Mouse (Mus musculus) layer of hippocampus, adult 2 months (tissue): ENCODE results near the gene Tmem145. TPM values are rescaled to one million over a fixed set of nuclear protein-coding genes. Genes with fewer than 3 reads are reported as not detected.
"Not testable (repeated sequence)": the region's sequence is repeated elsewhere in the genome, so short reads cannot be mapped to it uniquely, and the experiment has no call there.

Source experiments
- DNase-seq, 2 experiments: peaks; one replicate each; pipeline ENCODE4 v3.0.0; 2022; ENCODE audit warnings: low spot score in 2 of 2
- H3K27ac ChIP-seq: fragments of 200-600 bp; 2 replicates; pipeline ENCODE4 v1.8.1; 2022
- H3K4me3 ChIP-seq: fragments of 200-600 bp; 2 replicates; pipeline ENCODE4 v1.8.1; 2022; ENCODE audit warnings: mild to moderate bottlenecking
- CTCF ChIP-seq: fragments of 200-600 bp; conservative IDR thresholded peaks from 2 replicates; pipeline ENCODE4 v1.8.1; 2022; ENCODE audit warnings: antibody characterized with exemption, mild to moderate bottlenecking, moderate library complexity
- total RNA-seq, 2 experiments: library from RNA; stranded (reverse); gene quantifications; 2 replicates each; pipeline ENCODE4 v1.2.3; 2021

The Tmem145 gene
- total RNA-seq, 2 experiments from 2014 or later = 27.4 to 27.8 TPM

DNA sequence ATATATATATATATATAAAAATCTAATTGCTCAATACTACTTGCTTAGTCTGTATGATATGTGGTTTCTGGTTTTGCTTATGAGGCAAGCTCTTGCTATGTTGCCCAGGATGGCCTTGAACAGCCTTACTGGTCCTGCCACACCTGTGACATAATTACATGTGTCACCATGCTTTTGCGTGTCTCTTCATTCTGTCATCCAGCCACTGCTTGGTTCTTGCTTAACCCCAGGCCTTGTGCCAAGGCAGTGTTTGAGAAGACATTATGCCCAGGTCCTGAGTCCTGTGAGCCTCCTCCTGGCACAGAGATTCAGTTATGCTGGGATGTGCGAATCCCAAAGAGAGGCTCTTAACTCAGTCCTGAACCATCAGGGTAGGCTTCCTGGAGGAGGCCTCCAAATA lies 17.3 kb downstream of the Tmem145 start:
- Histone ChIP-seq H3K27ac (no peak overlapping the region), H3K4me3 (no peak overlapping the region)
- TF ChIP-seq CTCF = no peak
- DNase-seq = no peak

DNA sequence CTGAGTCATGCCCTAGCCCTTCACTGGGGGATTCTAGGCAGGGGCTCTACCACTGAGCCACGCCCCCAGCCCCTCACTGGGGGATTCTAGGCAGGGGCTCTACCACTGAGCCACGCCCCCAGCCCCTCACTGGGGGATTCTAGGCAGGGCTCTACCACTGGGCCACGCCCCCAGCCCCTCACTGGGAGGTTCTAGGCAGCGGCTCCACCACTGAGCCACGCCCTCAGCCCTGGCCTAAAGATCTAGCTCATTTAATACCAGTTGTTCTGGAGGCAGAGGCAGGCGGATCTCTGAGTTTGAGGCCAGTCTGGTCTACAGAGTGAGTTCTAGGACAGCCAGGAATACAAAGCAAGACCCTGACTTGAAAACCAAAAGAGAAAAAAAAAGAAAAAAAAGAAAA lies 19.5 kb downstream of the Tmem145 start:
- not testable (repeated sequence) for DNase-seq, H3K27ac ChIP-seq, H3K4me3 ChIP-seq

DNA sequence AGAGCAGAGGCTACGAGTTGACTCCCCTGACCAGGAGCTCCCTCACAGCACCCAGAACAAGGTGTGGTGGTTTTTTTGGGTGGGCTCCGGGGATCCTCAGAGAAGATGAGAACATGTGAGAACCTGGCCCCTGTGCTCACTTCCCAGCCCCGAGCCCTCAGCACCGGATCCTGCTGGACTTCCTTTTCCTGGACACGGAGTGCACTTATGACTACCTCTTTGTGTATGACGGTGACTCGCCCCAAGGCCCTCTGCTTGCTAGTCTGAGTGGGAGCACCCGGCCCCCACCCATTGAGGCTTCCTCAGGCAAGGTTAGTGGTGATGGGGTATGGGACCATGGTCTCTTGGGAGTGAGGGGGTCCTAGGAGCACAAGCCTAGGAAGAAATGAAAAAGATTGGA lies 20.3 kb downstream of the Tmem145 start:
- no peak for TF ChIP-seq CTCF
- no peak for DNase-seq
- Histone ChIP-seq H3K27ac (no peak overlapping the region), H3K4me3 (no peak overlapping the region)

DNA sequence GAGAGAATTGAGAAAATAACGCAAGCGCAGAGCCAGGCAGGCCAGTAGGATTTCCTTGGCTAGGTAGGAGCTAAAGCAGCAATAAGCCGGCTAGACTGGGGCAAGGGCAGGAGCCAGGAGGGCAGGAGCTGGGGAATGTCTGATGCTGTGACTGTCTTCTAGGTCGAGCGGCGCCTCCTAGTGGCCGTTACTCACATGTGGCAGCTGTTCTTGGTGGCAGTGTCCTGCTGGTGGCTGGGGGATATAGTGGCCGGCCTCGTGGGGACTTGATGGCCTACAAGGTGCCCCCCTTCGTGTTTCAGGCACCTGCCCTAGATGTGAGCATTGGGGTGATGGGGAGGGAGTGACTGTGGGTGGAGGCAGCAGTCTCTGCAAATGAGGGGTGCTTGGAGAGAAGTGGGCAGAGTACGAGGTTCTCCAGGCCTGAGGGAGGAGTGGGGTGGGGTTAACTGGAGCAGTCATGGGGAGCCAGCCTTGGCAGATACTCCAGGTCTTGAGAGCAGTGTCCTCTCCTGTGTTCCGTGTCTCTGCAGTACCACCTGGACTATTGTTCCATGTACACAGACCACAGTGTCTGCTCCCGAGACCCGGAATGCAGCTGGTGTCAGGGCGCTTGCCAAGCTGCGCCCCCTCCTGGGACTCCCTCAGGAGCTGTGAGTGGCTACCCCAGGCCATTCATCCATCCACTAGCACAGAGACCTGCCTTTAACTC lies 27.8 kb downstream of the Tmem145 start:
- H3K4me3 ChIP-seq = no peak overlapping the region
- peak; percentile 45 to 60 for DNase-seq
- TF ChIP-seq CTCF = peak; percentile 83
- no peak overlapping the region for H3K27ac ChIP-seq

DNA sequence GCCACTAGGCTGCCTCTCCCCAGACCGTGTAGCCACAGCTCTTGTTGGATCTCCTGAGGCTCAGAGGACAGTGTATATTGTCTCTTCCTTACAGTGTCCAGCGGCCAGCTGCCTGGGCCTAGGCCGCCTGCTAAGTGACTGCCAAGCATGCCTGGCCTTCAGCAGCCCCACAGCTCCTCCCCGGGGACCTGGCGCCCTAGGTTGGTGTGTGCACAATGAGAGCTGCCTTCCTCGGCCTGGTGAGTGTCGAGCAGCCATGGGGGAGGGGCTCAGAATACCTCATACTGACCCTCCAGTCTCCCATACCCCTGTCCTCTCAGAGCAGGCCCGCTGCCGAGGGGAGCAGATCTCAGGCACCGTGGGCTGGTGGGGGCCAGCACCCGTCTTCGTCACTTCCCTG lies 28.6 kb downstream of the Tmem145 start:
- no peak for TF ChIP-seq CTCF
- no peak for DNase-seq
- no peak overlapping the region for H3K4me3 ChIP-seq
- H3K27ac ChIP-seq = no peak overlapping the region

DNA sequence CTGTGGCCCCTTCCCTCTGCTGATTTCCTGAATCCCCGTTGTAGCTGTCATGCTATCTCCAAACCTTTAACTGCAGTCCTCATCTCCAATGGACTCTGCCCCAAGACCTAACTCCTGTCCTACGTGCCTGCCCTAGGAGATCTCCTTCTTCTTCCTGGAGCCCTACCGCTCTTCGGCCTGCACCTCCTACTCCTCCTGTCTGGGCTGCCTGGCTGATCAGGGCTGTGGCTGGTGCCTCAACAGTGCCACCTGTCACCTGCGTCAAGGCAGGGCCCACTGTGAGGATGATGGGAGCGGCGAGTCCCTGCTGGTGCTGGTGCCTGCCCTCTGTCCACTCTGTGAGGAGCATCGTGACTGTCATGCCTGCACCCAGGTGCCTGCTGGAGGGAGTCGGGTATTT lies 33.4 kb downstream of the Tmem145 start:
- H3K4me3 ChIP-seq = no peak overlapping the region
- no peak overlapping the region for H3K27ac ChIP-seq
- no peak for TF ChIP-seq CTCF
- DNase-seq = no peak

DNA sequence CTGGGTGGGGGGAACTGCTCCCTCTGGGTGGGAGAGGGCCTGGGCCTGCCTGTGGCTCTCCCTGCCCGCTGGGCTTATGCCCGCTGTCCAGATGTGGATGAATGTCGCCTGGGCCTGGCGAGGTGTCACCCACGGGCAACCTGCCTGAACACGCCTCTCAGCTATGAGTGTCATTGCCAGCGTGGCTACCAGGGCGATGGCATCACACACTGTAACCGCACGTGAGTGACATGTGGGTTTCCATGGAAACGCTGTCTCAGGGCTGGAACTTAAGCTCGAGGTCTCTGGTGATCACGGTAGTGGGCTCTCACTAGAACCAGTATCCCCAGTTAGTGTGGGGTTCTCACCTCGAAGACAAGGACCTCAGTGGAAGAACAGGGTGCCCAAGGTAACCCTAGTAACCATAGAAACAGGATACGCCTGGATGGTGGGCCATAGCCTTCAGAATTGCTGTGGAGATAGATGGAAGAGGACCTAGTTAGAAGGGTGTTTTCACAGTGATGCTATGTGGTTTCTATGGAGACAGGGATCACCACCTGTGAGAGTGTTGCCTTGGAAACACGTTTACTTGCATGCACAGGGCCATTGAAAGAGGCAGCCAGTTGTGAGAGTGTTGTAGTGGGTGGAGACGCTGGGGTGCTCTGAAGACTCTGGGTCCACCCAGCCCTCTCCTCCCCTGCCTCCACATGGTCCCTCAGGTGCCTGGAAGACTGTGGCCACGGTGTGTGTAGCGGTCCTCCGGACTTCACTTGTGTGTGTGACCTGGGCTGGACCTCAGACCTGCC lies 35.3 kb downstream of the Tmem145 start:
- TF ChIP-seq CTCF = no peak
- H3K4me3 ChIP-seq = no peak overlapping the region
- peak in 1 of 2 experiments; percentile 64 for DNase-seq
- peak overlapping the region; percentile 48; the same call in 1 of the 2 replicates for H3K27ac ChIP-seq

DNA sequence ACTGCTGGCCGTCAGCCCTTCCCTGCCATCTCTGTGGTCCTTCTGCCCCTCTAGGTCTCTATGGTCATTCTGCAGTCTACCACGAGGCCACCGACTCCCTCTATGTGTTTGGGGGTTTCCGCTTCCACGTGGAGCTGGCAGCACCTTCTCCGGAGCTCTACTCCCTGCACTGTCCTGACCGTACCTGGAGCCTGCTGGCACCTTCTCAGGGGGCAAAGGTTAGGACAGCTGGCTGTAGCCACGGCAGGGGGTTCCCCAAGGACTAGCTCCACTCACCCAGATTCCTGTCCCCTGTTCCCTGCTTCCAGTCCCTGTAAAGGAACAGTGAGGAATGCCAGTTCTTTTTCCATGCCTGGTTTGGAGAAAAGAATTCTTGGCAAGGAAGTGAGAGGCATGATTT lies 43.0 kb downstream of the Tmem145 start:
- Histone ChIP-seq H3K4me3 (no peak overlapping the region), H3K27ac (no peak overlapping the region)
- DNase-seq = no peak
- no peak for TF ChIP-seq CTCF

DNA sequence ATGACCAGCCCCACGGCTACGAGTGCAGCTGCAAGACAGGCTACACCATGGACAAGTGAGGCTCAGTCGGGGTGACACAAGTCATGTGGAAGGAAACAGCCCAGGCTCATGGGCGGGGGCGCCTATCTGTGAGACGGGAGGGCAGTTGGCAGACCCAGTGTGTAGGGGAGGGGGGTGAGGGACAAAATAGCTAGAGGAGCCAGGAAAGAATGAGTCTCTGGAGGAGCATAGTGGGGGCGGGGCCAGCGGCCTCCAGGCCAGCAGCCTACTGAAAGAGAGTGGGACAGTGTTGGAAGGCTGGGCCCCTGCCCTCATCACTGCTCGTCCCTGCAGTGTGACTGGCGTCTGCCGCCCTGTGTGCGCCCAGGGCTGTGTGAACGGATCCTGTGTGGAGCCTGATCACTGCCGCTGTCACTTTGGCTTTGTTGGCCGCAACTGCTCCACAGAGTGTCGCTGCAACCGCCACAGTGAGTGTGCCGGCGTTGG lies 52.9 kb downstream of the Tmem145 start:
- no peak overlapping the region for H3K27ac ChIP-seq
- no peak overlapping the region for H3K4me3 ChIP-seq
- no peak for DNase-seq
- peak; percentile 46 for TF ChIP-seq CTCF

DNA sequence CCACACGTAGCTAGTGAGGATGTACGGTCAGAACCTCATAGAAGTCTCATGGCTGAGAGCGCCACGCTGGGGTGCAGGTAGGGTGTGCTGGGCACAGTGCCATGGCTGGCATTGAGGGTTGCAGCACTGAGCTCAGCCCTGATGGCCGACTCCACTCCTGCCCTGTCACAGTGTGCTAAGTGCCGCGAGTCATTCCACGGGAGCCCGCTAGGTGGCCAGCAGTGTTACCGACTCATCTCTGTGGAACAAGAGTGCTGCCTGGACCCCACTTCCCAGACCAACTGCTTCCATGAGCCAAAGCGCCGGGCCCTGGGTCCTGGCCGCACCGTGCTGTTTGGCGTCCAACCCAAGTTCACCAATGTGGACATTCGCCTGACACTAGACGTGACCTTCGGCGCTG lies 57.2 kb downstream of the Tmem145 start:
- DNase-seq = no peak
- H3K4me3 ChIP-seq = no peak overlapping the region
- H3K27ac ChIP-seq = no peak overlapping the region
- TF ChIP-seq CTCF = peak; percentile 68

DNA sequence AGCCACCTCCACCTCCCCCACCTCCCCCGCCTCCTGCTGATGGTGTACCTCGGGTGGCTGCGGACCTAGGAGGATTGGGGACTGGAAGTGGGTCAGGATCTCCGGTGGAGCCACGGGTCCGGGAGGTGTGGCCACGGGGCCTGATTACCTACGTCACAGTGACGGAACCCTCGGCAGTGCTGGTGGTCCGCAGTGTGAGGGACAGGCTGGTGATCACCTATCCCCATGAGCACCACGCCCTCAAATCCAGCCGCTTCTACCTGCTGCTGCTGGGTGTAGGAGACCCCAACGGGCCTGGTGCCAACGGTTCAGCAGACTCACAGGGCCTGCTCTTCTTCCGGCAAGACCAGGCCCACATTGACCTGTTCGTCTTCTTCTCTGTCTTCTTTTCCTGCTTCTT lies 57.7 kb downstream of the Tmem145 start:
- no peak for TF ChIP-seq CTCF
- Histone ChIP-seq H3K27ac (no peak overlapping the region), H3K4me3 (no peak overlapping the region)
- DNase-seq = no peak

Other genes with a start within 250 kb of the Tmem145 start
- gene Grik5, start 233.8 kb upstream of the Tmem145 start, total RNA-seq = 100 to 1,000 TPM; 247 to 248 TPM
- 10 to 100 TPM; 29.3 to 30.3 TPM for gene Zfp574, start 233.5 kb upstream of the Tmem145 start, total RNA-seq
- gene Pou2f2, start 126.4 kb upstream of the Tmem145 start, total RNA-seq = 1 to 10 TPM; 8.2 to 8.5 TPM
- gene Dedd2, start 85.5 kb upstream of the Tmem145 start, total RNA-seq = 10 to 100 TPM; 23.7 to 24.1 TPM
- 10 to 100 TPM; 10.5 to 12.7 TPM for gene Zfp526, start 84.7 kb upstream of the Tmem145 start, total RNA-seq
- gene Gsk3a, start 68.3 kb upstream of the Tmem145 start, total RNA-seq = 100 to 1,000 TPM; 206 to 220 TPM
- 10 to 100 TPM; 40.3 to 45.1 TPM for gene Erf, start 55.3 kb upstream of the Tmem145 start, total RNA-seq
- 100 to 1,000 TPM; 218 to 225 TPM for gene Cic, start 38.4 kb upstream of the Tmem145 start, total RNA-seq
- gene Pafah1b3, start 8.1 kb upstream of the Tmem145 start, total RNA-seq = 10 to 100 TPM; 16.9 to 21.0 TPM
- not detected for gene Prr19, start 4.7 kb upstream of the Tmem145 start, total RNA-seq
- 100 to 1,000 TPM in 1 of 2 experiments, 10 to 100 TPM in 1; 96.9 to 100 TPM for gene Megf8, start 11.1 kb downstream of the Tmem145 start, total RNA-seq
- gene Cnfn, start 63.6 kb downstream of the Tmem145 start, total RNA-seq = not detected
- gene Lipe, start 92.6 kb downstream of the Tmem145 start, total RNA-seq = 1 to 10 TPM; 9.1 to 10.0 TPM
- gene Cxcl17, start 106.8 kb downstream of the Tmem145 start, total RNA-seq = not detected
- 1 to 10 TPM; 3.2 to 4.2 TPM for gene Ceacam1, start 171.5 kb downstream of the Tmem145 start, total RNA-seq
- gene Ceacam2, start 233.8 kb downstream of the Tmem145 start, total RNA-seq = under 1 TPM; 0.20 to 0.67 TPM